Mouse (Mus musculus): ENCODE data around the gene Spaca4. TPM values are rescaled to one million over a fixed set of nuclear protein-coding genes. Genes with fewer than 3 reads are reported as not detected.
A peak's percentile ranks its signal among the peaks of the same experiment; 100 is the strongest.

The Spaca4 gene
- total RNA-seq (2022) = not detected

GRCm38 (mm10) chr7:45725713-45726112, at the start of gene Spaca4:
TSS of gene Spaca4 (minus strand) at chr7:45725813.
- DNase-seq (ENCODE audit: low spot score in 2 of 2) = no peak

- no peak for DNase-seq (ENCODE audit: low spot score in 2 of 2)
These were observed 49.6 kb upstream of the Spaca4 start for GRCm38 (mm10) chr7:45775237-45775636.

GRCm38 (mm10) chr7:45771101-45771500, 45.5 kb upstream of the Spaca4 start:
- no peak for DNase-seq (ENCODE audit: low spot score in 2 of 2)

GRCm38 (mm10) chr7:45770427-45771082, 44.9 kb upstream of the Spaca4 start:
- DNase-seq (ENCODE audit: low spot score in 2 of 2) = no peak

- DNase-seq (ENCODE audit: low spot score in 2 of 2) = no peak
These were observed 41.9 kb upstream of the Spaca4 start for GRCm38 (mm10) chr7:45767500-45767899.

- DNase-seq (ENCODE audit: low spot score in 2 of 2) = no peak
These were observed 41.2 kb upstream of the Spaca4 start for GRCm38 (mm10) chr7:45766764-45767163.

- no peak for DNase-seq (ENCODE audit: low spot score in 2 of 2)
These were observed 40.4 kb upstream of the Spaca4 start for GRCm38 (mm10) chr7:45765995-45766394.

- no peak for DNase-seq (ENCODE audit: low spot score in 2 of 2)
These were observed 34.5 kb upstream of the Spaca4 start for GRCm38 (mm10) chr7:45760151-45760550.

GRCm38 (mm10) chr7:45759400-45759799, 33.8 kb upstream of the Spaca4 start:
- no peak for DNase-seq (ENCODE audit: low spot score in 2 of 2)

- no peak for DNase-seq (ENCODE audit: low spot score in 2 of 2)
These were observed 30.1 kb upstream of the Spaca4 start for GRCm38 (mm10) chr7:45755703-45756102.

- no peak for DNase-seq (ENCODE audit: low spot score in 2 of 2)
These were observed 24.5 kb upstream of the Spaca4 start for GRCm38 (mm10) chr7:45750162-45750561.

- DNase-seq (ENCODE audit: low spot score in 2 of 2) = no peak
These were observed 23.8 kb upstream of the Spaca4 start for GRCm38 (mm10) chr7:45749401-45749800.

- DNase-seq (ENCODE audit: low spot score in 2 of 2) = no peak
These were observed 22.5 kb upstream of the Spaca4 start for GRCm38 (mm10) chr7:45748110-45748509.

- DNase-seq (ENCODE audit: low spot score in 2 of 2) = no peak
These were observed 21.8 kb upstream of the Spaca4 start for GRCm38 (mm10) chr7:45747450-45747849.

GRCm38 (mm10) chr7:45746518-45746917, 20.9 kb upstream of the Spaca4 start:
- DNase-seq (ENCODE audit: low spot score in 2 of 2) = no peak

GRCm38 (mm10) chr7:45744387-45744786, 18.8 kb upstream of the Spaca4 start:
- peak; percentile 35 to 69 for DNase-seq (ENCODE audit: low spot score in 2 of 2)

- peak; percentile 65 to 87 for DNase-seq (ENCODE audit: low spot score in 2 of 2)
These were observed 16.7 kb upstream of the Spaca4 start for GRCm38 (mm10) chr7:45742338-45742737.

- DNase-seq (ENCODE audit: low spot score in 2 of 2) = peak in 1 of 2 experiments; percentile 30
These were observed 16.2 kb upstream of the Spaca4 start for GRCm38 (mm10) chr7:45741777-45742176.

GRCm38 (mm10) chr7:45741308-45741707, 15.7 kb upstream of the Spaca4 start:
- no peak for DNase-seq (ENCODE audit: low spot score in 2 of 2)

GRCm38 (mm10) chr7:45739820-45740219, 14.2 kb upstream of the Spaca4 start:
- no peak for DNase-seq (ENCODE audit: low spot score in 2 of 2)

GRCm38 (mm10) chr7:45739162-45739763, 13.7 kb upstream of the Spaca4 start:
- DNase-seq (ENCODE audit: low spot score in 2 of 2) = peak in 1 of 2 experiments; percentile 64

- no peak for DNase-seq (ENCODE audit: low spot score in 2 of 2)
These were observed 7.9 kb upstream of the Spaca4 start for GRCm38 (mm10) chr7:45733477-45733876.

GRCm38 (mm10) chr7:45730727-45731431, 5.3 kb upstream of the Spaca4 start:
- no peak for DNase-seq (ENCODE audit: low spot score in 2 of 2)
